Mouse (Mus musculus) bone marrow macrophage, adult 2 months (primary cell): Measurements from ENCODE around the gene Myo16. TPM values are rescaled to one million over a fixed set of nuclear protein-coding genes. Genes with fewer than 3 reads are reported as not detected.

Experiments used
- H3K27ac ChIP-seq: 2 replicates; pipeline ENCODE4 v1.5.1; 2012; ENCODE audit warnings: low read depth, low read length; ENCODE audit not compliant: insufficient read depth
- H3K4me1 ChIP-seq: 2 replicates; pipeline ENCODE4 v1.6.1; 2012; ENCODE audit warnings: low read length; ENCODE audit not compliant: control insufficient read depth, insufficient read depth
- H3K4me3 ChIP-seq: 2 replicates; pipeline ENCODE4 v1.5.1; 2012; ENCODE audit warnings: mild to moderate bottlenecking, low read length, moderate library complexity; ENCODE audit not compliant: insufficient read depth
- CTCF ChIP-seq: IDR thresholded peaks from 2 replicates; pipeline ENCODE4 v1.5.1; 2012; ENCODE audit warnings: low read depth, mild to moderate bottlenecking, low read length, moderate library complexity
- POLR2A ChIP-seq: IDR thresholded peaks from 2 replicates; pipeline ENCODE4 v1.6.1; 2012; ENCODE audit warnings: mild to moderate bottlenecking, low read depth, low read length, borderline replicate concordance
- polyA plus RNA-seq: library from polyadenylated mRNA; stranded (reverse); fragments of >200 nt; gene quantifications from 2 replicates; pipeline ENCODE4 v1.2.4, GENCODE M21; 2012; ENCODE audit not compliant: missing spikeins, insufficient read depth, insufficient read length

Gene Myo16
- polyA plus RNA-seq, 1 experiment, result not detected

DNA sequence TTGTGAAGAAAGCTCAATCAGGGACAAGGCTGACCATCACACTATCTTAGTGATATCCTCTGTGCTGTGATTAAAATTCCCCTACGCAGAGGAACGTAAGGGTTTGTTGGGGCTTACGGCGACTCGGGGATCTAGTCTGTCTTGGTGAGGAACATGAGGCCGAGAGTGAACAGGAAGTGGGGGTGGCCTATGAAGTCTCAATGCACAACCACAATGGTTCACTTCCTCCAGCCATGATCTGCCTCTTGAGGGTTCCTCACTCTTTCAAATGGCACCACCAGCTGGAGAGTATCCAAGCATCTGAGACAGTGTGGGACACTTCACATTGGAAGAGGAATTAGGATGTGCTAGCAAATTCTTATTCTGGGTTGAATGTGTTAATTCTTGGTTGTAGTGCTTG lies 405.8 kb downstream of the Myo16 start:
- H3K4me1 ChIP-seq, result peaks cover 8% of the 10 kb centered on the region; the same call in 1 of the 2 replicates
- H3K27ac ChIP-seq, result no peak overlapping the region
- TF ChIP-seq CTCF, result no peak
- no peak for TF ChIP-seq POLR2A
- H3K4me3 ChIP-seq, result no peak overlapping the region

DNA sequence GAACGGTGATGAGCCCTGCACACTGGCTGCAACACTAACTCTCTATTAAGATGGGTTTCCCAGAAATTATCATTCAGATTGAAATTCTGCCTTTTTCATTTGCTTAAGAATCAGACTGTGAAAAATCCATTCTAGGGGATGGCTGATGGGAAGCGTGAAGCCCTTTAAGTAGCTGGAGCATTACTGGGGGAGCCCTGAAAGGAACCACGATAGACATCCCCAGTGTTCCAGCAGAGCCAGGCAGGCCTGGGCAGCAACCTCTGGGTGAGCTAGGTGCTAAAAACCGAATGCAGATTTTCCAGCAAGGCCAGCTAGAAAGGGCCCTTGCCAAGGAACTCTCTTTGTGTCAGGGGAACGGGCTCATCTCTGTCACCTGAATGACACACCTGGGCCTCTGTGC lies 407.9 kb downstream of the Myo16 start:
- Histone ChIP-seq H3K4me1 (peaks cover 11% of the 10 kb centered on the region; the same call in 1 of the 2 replicates), H3K4me3 (no peak overlapping the region), H3K27ac (no peak overlapping the region)
- TF ChIP-seq POLR2A (no peak), CTCF (no peak)

DNA sequence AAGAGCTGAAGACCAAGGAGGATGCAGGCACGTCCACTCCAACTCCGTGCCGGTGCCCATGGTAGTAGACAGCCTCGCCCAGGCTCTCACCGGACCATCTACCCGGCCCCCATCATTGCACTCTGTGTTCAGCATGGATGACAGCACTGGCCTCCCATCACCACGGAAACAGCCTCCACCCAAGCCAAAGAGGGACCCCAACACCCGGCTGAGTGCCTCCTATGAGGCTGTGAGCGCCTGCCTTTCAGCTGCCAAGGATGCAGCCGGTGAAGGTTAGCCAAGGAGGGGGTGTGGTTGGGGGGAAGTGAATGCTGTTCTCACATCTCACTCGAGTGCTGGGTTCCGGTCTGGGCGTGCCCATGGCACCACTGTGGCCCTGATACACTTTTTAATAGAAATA lies 408.3 kb downstream of the Myo16 start:
- Histone ChIP-seq H3K4me1 (peaks cover 10% of the 10 kb centered on the region; the same call in 1 of the 2 replicates), H3K27ac (no peak overlapping the region), H3K4me3 (no peak overlapping the region)
- TF ChIP-seq CTCF (no peak), POLR2A (no peak)

GRCm38 (mm10) chr8:10562636-10563035 lies 408.9 kb downstream of the Myo16 start:
- Histone ChIP-seq H3K4me3 (no peak overlapping the region), H3K4me1 (peaks cover 7% of the 10 kb centered on the region; the same call in 1 of the 2 replicates), H3K27ac (no peak overlapping the region)
- TF ChIP-seq POLR2A (no peak), CTCF (no peak)

DNA sequence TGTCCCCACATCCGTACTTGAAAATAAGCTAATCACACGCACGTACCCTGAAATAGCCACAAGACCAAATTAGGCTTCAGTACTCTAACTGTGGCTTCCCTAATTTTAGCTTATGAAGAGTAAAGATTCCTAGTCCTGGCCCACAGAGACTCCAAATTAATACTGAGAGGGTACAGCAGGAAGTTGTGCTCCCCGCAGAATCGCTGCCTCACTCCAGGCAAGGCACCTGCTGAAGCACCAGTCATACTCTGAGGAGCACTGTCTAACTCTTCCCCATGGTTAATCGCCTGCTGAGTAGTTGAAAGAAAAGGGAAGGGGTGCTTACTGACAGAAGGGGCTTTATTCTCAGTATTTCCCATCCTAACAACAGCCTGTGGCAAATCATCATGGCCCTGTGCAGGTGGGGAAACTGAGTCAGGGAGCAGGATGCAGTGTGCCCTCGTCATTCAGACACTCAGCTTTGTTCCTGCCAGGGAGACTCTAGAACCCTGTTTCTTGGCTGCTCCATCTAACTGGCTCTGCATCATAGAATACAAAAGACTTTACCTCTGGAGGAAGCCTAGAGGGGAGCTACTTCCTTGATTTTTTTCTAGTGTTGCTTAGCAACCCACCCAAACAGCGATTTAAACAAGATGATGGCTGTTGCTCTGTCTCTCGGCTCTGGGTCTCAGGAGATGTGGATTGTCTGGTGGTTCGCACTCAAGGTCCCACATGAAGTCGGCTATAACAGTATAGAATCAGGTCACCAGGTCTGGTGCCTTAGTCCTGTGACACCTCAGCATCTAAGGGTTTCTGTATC lies 411.7 kb downstream of the Myo16 start:
- Histone ChIP-seq H3K4me3 (no peak overlapping the region), H3K4me1 (0 out of 2 replicates have a peak, but pooled peaks cover 3% of the 10 kb centered on the region), H3K27ac (no peak overlapping the region)
- no peak for TF ChIP-seq POLR2A
- no peak for TF ChIP-seq CTCF

- H3K27ac ChIP-seq, result no peak overlapping the region
- H3K4me3 ChIP-seq, result no peak overlapping the region
- TF ChIP-seq CTCF, result no peak
- TF ChIP-seq POLR2A, result no peak
- 0 out of 2 replicates have a peak, but pooled peaks cover 3% of the 10 kb centered on the region for H3K4me1 ChIP-seq
Measured at GRCm38 (mm10) chr8:10568448-10568847, 414.7 kb downstream of the Myo16 start.

DNA sequence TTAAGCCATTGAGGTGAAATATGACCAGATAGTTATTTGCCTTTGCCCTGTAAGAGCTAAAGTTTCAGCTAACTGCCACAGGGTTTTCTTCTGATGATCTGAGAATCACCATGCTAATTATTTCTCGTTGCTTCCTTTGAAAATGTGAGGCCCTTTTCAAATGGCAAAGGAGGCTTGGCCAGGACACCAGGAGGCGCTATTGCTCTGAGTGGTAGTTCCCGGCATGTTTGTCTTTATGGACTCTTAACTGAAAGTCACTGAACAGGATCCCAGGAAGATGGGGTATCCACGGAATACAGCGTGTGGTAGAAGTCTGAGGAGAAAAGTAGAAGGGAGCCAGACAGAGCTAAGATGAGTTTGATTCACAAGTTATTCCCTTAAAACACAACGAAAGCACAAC lies 420.4 kb downstream of the Myo16 start:
- Histone ChIP-seq H3K27ac (no peak overlapping the region), H3K4me3 (no peak overlapping the region), H3K4me1 (no peaks in the 10 kb centered on the region)
- peak; percentile 89 for TF ChIP-seq CTCF
- TF ChIP-seq POLR2A, result no peak

DNA sequence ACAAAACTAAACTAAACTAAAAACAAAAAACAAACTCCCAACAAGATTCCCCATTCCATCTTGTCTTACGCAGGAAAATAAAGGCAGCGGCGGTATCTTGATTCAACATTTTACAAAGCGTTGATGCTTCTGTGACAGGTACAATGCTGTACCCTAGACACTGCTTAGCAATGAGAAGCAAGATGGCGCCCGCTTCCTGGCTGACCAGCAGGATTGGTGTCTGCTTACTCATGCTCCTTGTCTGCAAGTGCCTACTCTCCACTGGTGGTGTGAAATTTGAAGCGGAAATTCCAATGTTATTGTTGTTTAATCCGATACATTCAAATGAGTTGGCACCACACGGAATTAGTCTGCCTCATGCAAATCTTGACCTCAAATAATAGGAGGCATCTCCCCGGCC lies 421.5 kb downstream of the Myo16 start:
- Histone ChIP-seq H3K4me1 (no peaks in the 10 kb centered on the region), H3K4me3 (no peak overlapping the region), H3K27ac (no peak overlapping the region)
- no peak for TF ChIP-seq POLR2A
- no peak for TF ChIP-seq CTCF

DNA sequence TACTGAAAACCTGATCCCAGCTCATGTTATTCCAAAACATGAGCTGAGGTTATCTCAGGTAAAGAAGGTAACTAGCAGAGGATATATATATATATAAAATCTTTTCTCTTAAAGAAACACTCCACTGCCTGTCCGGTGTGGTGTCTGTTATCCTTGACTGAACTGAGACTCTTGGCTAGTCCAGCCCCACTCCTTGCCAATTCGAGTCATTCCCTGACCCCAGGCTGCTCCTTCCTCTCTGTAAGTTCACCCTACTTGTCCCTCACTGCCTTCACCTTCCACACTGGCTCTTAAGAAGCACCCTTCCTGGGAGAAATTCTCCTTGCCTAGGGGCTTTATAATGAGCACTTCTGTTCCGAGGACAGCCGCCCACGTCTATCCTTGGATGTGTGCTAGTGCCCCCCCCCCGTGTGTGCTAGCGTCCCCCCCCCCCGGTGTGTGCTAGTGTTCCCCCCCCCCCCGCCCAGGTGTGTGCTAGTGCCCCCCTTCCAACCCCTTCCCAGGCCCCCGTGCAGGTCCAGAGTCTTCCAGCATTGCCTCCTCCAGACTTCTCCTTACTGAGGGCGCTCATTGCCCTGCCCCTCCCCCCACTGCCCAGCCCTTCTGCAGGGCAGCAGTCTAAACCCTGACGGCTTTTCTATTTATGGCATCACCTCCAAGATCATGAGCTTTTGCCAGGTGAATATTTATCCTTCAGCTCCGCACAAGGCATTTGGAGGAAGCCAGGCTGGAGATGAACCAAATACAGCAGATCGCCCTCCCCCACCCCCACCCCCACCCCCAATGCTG lies 433.4 kb downstream of the Myo16 start:
- H3K4me3 ChIP-seq, result no peak overlapping the region
- no peak for TF ChIP-seq CTCF
- TF ChIP-seq POLR2A, result no peak
- H3K4me1 ChIP-seq, result no peaks in the 10 kb centered on the region
- no peak overlapping the region for H3K27ac ChIP-seq
